Mouse (Mus musculus) c-Kit-negative CD71-positive TER-119-positive erythroid progenitor cells, embryonic 14.5 days (primary cell): Measurements from ENCODE around the gene B3galt4.
A peak's percentile ranks its signal among the peaks of the same experiment; 100 is the strongest.
"Not testable (repeated sequence)": the region's sequence is repeated elsewhere in the genome, so short reads cannot be mapped to it uniquely, and the experiment has no call there.

Experiments
- DNase-seq: peaks from one replicate; pipeline ENCODE4 v3.0.0-alpha.2; 2013; ENCODE audit warnings: low read depth, low spot score

Gene B3galt4

DNA sequence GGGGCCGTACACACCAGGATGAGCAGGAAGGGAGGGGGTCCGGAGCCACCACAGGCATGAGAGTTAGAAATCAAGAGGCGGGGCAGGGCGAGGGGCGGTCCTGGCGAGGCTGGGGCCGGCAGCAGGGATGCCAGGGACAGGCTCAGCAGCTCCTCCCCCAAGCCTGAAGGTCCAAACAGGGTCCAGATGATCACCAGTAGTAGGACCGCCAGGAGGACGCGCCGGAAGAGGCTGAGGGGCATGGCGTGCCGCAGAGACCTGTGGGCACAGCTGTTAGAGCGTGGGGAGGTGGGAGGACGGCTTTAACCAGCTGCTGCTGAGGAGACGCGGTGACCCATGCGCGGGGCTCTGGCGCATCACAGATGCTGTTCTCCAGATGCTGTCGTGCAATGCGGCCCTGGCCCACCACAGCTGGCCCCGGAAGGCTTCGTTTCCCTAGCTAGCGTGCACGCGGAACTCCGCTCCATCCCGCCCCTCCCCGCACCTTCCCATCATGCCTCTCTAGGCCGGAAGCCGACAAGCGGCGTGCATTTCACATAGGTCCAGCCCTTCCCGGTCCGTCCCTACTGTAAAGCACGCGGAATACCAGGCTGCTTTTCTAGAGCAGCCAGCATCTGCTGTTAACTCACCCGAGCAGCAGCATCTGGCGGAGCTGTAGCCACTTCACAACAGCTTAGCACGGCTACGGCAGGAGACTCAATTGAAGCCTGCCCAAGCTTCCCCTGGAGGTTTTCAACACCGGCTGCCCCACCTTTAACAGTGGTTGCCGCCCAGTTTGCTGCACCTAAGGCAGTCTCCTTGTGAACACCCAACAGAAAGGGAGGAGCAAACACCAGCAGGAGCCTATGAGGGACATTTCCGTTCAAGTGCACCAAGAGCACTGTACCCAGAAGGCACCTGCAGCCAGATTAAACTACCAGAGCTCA lies at the start of gene B3galt4:
Gene B3galt4 (minus strand): TSS at position 468 of the 926 bp plus-strand sequence.
- DNase-seq: peak; percentile 72

DNA sequence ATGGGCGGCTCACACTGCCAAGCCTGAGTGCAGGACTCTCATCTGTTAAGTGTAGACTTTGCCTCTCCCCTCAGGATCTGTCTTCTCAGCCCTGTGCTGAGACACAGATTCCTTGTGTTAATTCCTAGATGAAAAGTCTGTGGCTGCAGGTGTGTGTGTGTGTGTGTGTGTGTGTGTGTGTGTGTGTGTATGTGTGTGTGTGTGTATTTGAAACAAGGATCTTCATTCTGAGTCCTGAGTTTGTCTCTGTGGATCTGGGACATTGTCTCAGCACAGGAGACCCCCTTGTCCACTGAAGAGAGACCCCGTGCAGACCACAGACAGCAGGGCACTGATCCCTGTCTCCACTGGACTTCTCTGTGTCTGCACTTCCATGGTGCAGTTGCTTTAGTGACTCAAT lies 49.5 kb upstream of the B3galt4 start:
- DNase-seq: not testable (repeated sequence)

DNA sequence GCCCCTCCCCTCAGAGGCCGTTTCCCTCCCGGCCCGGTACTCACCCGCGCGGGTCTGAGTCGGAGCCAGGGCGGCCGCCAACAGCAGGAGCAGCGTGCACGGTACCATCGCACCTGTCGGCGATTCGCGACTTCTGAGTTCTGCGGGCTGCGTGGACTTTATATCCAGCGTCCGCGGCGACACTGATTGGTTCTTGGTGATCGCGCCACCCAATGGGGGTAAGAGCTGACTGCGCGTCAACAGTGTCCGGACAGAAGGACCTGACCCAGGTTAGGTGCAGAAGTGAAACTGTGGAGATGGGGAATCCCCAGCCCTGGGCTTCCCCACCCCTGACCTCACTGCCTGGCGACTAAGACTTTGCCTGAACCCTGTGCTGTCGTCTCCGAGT lies 48.9 kb upstream of the B3galt4 start, which contains the start of gene H2-K1:
Gene H2-K1 (minus strand): TSS at position 198 of the 388 bp plus-strand sequence.
- DNase-seq: no peak

DNA sequence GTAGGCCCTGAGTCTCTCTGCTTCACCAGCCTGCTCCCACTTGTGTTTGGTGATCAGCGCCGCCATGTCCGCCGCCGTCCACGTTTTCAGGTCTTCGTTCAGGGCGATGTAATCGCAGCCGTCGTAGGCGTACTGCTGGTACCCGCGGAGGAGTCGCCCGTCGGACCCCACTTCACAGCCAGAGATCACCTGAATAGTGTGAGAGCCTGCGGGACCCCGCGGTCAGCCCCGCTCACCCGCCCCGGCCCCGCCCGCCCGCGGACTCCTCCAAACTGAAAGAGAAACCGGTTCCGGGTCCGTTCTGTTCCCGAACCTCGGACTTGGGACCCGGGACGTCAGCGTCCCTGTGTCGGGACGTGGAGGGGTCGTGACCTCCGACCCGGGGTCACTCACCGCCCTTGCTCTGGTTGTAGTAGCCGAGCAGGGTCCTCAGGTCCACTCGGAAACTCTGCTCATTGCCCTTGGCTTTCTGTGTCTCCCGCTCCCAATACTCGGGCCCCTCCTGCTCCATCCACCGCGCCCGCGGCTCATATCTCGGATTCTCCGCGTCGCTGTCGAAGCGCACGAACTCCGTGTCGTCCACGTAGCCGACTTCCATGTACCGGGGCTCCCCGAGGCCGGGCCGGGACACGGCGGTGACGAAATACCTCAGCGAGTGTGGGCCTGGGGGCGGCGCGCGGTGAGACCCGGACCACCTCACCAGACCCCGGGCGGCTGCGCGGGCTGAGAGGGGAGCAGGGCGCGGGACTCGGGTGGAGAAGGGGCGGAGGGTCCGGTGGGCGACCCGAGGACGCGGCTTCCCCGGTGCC lies 48.3 kb upstream of the B3galt4 start:
- no peak for DNase-seq

DNA sequence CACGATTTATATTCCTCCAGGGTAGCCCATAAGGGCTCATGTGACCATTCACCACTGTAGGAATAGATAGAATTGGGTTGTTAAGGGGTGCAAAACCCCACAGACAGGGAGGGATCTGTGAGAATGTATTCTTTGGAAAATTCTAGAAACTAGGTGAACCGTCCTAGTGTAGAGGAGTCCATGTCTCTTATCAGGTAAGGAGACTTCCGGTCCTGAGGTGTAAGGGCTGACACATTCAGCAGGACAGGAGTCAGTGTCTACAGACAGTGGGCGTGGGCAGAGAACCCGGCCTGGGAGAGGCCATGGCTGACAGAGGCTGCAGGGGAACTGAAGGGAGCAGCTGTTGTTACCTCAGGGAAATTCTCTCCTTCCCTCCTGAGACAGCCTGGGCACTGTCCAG lies 47.4 kb upstream of the B3galt4 start:
- not testable (repeated sequence) for DNase-seq

DNA sequence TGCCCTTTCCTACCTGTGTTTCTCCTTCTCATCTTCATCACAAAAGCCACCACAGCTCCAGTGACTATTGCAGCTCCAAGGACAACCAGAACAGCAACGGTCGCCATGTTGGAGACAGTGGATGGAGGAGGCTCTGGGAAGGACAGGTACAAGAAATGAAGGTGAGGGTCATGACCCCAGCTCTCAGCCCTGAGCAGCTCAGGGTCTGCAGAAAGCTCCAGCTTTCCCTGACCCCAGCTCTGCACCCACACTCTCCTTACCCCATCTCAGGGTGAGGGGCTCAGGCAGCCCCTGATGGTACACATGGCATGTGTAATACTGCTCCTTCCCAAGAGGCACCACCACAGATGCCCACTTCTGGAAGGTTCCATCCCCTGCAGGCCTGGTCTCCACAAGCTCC lies 45.7 kb upstream of the B3galt4 start:
- DNase-seq: not testable (repeated sequence)

DNA sequence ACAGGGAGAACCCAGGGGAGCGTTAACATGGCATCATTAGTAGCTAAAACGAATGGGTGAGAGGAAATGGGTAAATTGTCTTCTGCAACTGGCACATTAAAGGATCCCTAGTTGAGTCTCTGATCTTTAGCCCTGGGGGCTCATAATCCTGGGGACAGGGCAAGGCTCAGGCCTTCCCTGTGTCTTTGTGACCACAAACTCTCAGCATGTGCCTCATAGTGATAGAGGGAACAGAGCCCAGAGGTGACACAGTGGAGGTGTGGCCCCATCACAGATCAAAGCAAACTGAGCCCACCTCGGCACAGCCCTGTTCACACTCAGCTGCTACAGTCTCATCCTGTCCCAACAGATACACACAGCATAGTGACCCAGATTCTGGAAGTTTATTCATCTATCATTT lies 44.4 kb upstream of the B3galt4 start:
- no peak for DNase-seq

DNA sequence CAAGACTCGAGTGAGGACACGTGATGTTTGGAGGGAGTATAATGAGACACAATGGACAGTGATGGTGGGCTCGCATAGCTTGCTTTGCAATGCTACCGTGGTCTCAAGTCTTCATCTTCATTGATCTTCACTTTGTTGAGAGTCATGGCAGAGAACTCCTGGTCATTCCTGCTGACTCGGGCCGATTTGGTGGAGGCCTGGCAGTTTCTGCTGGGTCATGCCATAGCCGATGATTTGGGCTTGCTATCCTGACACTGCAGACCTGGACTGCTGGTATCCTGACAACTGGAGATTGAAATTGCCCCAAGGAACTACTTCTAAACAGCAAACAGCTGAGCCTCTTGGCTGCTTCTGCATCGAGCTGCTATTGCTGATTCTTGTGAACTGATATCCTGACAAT lies 43.7 kb upstream of the B3galt4 start:
- no peak for DNase-seq

DNA sequence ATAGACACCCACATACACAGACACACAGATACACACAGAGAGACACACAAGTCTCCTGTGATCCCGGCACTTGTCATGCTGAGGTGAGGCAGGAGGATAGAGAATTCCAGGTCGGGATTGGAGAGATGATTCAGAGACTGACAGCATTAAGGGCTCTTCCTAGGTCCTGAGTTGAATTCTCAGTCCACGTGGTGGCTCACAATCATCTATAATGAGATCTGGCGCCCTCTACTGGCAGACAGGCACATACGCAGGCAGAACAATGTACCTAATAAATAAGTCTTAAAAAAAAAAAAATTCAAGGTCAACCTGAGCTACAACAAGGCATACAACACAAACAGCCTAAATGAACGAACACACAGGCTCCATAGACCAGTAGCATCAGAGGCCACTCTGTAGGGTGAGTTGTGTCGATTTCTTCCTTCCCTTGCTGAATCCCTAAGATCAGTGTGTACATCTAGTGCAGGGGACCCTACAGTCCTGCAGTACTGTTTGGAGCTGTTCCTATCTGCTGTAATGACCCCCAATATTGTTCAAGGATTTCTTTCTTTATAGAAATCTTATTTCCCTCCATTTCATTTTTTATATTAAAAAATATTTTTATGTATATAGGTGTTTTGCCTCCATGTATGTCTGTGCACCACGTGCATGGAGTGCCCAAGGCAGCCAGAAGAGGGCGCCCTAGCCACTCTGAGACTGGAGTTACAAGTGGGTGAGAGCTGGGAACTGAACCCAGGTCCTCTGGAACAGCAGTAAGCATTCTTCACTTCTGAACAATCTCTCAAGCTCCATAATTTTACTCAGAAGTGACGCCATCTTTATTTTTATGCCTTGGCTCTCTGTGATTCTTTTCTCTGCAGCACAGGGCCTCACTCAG lies 40.7 kb upstream of the B3galt4 start:
- DNase-seq: peak; percentile 48

DNA sequence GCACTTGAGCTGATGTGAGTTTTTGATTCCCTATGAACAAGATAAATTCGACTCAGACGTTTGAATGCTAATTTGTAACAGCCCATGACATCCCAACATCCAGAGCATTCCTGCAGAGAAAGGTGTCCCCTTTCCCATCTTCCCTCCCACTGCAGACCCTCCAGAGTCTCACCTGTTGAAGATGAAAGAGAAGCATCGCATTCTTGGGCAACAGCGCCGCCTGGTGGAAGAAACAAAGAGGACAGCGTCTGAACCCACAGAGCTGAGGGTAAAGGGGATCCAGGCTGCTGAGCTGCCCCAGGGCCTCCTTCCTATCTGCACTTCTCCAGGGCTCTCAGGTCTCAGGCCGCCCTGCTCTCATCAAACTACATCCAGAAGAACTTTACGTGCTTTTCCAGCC lies 30.8 kb upstream of the B3galt4 start:
- not testable (repeated sequence) for DNase-seq

DNA sequence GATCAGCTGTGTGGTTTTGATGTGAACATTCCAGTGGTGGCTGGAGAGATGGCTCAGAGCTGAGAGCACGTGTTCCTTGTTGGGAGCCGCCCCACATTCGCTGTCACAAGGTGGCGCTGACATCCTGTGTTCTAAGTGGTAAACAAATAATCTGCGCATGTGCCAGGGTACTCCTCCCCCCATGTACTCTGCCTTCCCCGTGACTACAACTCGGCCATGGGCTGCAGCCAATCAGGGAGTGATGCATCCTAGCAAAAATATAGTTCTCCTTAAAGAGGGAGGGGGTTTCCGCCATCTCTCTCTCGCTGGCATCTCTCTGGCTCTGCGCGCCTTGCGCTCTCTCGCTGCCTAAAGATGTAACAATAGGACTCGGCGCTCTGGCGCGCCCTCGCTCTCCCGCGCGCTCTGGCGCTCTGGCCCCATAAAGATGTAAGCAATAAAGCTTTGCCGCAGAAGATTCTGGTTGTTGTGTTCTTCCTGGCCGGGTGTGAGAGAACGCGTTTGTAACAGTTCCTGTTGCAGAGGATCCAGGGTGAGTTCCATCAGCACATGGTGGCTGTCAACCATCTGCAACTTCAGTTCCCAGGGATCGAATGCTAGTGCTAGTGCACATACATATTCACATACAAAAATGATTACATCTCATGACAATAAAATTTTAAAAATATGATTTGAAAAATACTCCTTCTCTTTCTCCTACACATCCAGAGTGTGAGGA lies 30.1 kb upstream of the B3galt4 start:
- DNase-seq: not testable (repeated sequence)

DNA sequence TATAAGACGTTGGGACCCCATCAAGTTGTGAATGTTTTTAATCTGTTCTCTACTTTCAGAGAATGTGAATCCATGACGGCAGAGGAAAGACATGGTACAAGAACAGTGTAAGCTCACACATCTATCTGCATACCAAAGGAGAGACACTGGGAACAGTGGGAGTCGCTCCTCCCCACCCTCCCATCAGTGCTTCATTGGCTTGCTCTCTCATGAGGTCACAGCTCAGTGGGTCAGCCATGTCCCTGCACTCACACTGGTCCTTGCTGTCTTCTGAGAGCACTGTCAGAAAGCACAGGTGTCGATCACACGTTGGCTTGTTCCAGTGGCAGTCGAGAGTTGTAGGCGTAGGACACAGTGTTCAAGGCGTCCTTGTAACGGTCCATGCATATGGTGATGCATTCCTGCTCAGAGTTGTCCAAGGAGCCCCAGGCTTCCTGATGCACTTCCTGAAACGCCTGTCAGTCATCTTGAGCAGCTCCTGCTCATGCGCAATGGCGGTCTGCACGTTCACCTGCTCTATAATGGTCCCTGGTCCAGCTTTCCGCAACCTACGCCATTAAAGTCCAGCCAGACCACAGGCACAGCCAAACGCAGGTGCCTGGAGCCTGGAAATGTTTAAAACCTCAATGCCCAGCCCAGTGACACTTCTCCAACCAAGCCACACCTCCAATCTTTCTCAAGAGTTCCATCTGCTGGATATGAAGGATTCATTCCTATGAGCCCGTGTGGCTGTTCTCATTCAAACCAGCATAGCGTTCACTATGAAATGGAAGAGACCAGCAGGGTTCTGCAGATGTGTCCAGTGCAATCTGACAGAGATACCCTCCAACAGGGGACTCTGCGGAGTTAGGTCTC lies 29.1 kb upstream of the B3galt4 start:
- no peak for DNase-seq

DNA sequence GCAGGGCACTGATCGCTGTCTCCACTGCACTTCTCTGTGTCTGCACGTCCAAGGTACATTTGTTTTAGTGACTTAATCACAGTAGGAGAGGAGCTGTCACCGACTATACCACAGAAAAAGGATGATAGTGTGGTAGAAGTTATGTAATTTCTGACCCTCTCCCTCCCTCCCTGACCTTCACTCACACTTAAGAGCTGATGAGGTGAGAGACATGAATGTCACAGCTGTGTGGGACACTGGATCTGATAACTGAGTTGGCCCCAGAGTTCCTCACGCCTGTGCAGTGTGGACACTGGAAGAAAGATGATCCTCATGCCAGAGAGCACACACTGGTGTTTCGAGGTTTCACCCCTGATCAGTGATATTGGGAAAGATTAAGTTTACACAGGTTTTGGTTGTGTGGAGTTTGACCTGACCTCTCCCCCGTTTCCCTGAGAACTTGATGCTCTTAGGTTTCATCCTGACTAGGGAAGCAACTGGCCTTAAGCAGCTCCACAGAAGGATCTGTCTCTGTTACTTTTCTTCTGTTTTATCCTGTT lies 28.3 kb upstream of the B3galt4 start:
- DNase-seq: no peak

DNA sequence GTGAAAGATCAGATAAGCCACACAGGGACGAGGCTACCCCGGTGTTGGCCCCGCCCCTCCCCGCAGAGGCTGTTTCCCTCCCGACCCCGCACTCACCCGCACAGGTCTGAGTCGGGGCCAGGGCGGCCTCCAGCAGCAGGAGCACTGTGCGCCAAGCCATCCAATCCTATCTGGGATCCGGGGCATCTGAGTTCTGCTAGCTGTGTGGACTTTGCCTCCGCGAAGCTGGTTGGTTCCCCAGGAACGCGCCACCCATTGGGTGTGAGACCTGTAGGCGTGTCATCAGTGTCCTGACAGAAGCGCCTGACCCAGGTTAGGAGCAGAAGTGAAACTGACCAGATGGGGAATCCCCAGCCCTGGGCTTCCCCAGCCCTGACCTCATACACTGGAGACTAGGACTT lies 27.3 kb upstream of the B3galt4 start:
- no peak for DNase-seq

DNA sequence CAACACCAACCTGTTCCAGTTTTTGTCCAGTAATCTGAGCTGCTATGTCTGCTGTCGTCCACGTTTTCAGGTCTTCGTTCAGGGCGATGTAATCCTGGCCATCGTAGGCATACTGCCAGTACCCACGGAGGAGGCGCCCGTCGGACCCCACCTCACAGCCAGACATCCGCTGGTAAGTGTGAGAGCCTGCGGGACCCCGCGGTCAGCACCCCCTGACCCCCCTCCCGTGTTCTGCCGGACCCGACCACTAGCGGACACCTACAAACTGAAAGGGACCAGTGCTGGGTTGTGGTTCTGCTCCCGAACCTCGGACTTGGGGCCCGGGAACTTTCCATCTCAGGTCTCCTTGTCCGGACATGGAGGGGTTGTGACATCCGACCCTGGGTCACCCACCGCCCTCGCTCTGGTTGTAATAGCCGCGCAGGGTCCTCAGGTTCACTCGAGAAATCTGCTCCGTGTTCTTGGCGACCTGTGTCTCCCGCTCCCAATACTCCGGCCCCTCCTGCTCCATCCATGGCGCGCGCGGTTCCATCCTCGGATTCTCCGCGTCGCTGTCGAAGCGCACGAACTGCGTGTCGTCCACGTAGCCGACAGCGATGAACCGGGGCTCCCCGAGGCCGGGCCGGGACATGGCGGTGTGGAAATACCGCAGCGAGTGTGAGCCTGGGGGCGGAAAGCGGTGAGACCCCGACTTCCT lies 26.7 kb upstream of the B3galt4 start:
- no peak for DNase-seq

DNA sequence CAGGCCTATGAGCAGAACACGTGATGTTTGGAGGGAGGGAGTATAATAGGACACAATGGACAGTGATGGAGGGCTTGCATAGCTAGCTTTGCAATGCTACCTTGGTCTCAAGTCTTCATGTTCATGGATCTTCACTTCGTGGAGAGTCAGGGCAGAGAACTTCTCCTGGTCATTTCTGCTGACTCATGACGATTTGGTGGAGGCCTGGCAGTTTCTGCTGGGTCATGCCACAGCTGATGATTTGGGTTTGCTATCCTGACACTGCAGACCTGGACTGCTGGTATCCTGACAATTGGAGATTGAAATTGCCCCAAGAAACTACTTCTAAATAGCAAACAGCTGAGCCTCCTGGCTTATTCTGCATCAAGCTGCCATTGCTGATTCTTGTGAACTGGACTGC lies 22.3 kb upstream of the B3galt4 start:
- no peak for DNase-seq

DNA sequence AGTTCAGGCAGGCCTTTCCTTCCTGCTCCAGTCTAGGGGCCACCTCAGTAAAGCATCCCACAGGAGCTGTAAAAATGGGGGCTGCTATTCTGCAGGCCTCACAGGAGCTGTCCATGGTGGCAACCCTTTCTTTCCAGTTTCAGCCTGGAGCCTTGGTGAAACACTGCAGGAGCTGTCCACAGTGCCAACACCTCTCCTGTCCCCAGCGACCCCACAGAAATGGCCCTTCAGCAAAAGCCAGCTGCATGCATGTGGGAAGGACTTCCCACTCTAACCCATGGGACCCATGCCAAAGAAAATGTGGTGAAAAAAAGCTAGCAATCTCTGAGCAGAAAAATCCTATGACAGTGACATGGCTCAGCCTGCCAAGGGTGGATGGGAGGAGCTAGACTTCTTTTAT lies 21.4 kb upstream of the B3galt4 start:
- no peak for DNase-seq

DNA sequence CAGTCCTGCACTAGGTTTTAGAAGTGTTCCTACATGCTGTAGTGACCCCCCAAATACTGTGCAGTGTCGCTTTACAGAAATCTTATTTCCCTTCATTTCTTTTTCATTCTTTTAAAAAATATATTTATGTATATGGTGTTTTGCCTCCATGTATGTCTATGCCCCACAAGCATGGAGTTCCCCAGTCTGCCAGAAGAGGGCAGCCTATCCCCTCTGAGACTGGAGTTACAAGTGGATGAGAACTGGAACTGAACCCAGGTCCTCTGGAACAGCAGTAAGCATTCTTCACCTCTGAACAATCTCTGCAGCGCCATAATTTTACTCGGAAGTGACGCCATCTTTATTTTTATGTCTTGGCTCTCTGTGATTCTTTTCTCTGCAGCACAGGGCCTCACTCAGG lies 18.1 kb upstream of the B3galt4 start:
- no peak for DNase-seq

DNA sequence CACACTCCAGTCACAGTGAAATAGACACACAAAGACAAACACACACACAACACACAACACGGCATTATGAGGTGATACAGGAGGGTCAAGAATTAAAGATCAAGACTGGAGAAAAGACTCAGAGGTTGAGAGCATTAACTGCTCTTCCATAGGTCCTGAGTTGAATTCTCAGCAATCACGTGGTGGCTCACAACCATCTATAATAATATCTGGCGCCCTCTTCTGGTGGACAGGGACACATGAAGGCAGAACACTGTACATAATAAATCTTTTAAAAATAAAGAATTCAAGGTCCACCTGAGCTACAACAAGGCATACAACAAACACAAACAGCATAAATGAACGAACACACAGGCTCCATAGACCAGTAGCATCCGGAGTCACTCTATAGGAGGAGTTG lies 17.6 kb upstream of the B3galt4 start:
- DNase-seq: no peak
